Mouse (Mus musculus): ENCODE data around the gene Nrn1l. TPM values are rescaled to one million over a fixed set of nuclear protein-coding genes. Genes with fewer than 3 reads are reported as not detected.

Nrn1l gene
- total RNA-seq, 2 experiments from 2014 or later, result 0.57 TPM; not detected in 1

GRCm38 (mm10) chr8:105943321-105943739 is 50.0 kb downstream of the Nrn1l start, which contains the start of gene Lcat:
Gene Lcat, minus strand, starts transcription at chr8:105943382.
- ATAC-seq (replicated peaks; ENCODE audit: poor library complexity), result no peak

Other genes with a start within 250 kb of the Nrn1l start
- gene Carmil2, start 207.3 kb upstream of the Nrn1l start, total RNA-seq (2015), result 2.2 and 3.4 TPM in 2 replicates
- gene Carmil2, start 207.3 kb upstream of the Nrn1l start, total RNA-seq (2017), result 2.0 and 2.2 TPM in 2 replicates
- gene Acd, start 192.5 kb upstream of the Nrn1l start, total RNA-seq (2015), result 40.1 and 56.7 TPM in 2 replicates
- 21.4 and 28.1 TPM in 2 replicates for gene Acd, start 192.5 kb upstream of the Nrn1l start, total RNA-seq (2017)
- gene Pard6a, start 192.4 kb upstream of the Nrn1l start, total RNA-seq (2015), result 5.8 and 7.1 TPM in 2 replicates
- 16.2 and 23.9 TPM in 2 replicates for gene Pard6a, start 192.4 kb upstream of the Nrn1l start, total RNA-seq (2017)
- gene 4933405L10Rik, start 185.9 kb upstream of the Nrn1l start, total RNA-seq (2015), result not detected in 2 replicates
- gene 4933405L10Rik, start 185.9 kb upstream of the Nrn1l start, total RNA-seq (2017), result not detected in 2 replicates
- gene Enkd1, start 185.4 kb upstream of the Nrn1l start, total RNA-seq (2015), result 12.7 and 13.0 TPM in 2 replicates
- 10.4 and 13.9 TPM in 2 replicates for gene Enkd1, start 185.4 kb upstream of the Nrn1l start, total RNA-seq (2017)
- gene Gfod2, start 134.9 kb upstream of the Nrn1l start, total RNA-seq (2015), result 0.74 and 1.0 TPM in 2 replicates
- 1.4 and 4.2 TPM in 2 replicates for gene Gfod2, start 134.9 kb upstream of the Nrn1l start, total RNA-seq (2017)
- 12.6 and 13.2 TPM in 2 replicates for gene Ranbp10, start 66.2 kb upstream of the Nrn1l start, total RNA-seq (2015)
- gene Ranbp10, start 66.2 kb upstream of the Nrn1l start, total RNA-seq (2017), result 7.7 and 9.2 TPM in 2 replicates
- not detected in 2 replicates for gene Tsnaxip1, start 65.8 kb upstream of the Nrn1l start, total RNA-seq (2015)
- gene Tsnaxip1, start 65.8 kb upstream of the Nrn1l start, total RNA-seq (2017), result not detected in 2 replicates
- 18.3 and 21.2 TPM in 2 replicates for gene Cenpt, start 40.3 kb upstream of the Nrn1l start, total RNA-seq (2015)
- 14.4 and 20.1 TPM in 2 replicates for gene Cenpt, start 40.3 kb upstream of the Nrn1l start, total RNA-seq (2017)
- 30.9 and 32.4 TPM in 2 replicates for gene Thap11, start 38.4 kb upstream of the Nrn1l start, total RNA-seq (2015)
- 25.1 and 28.5 TPM in 2 replicates for gene Thap11, start 38.4 kb upstream of the Nrn1l start, total RNA-seq (2017)
- 261 and 316 TPM in 2 replicates for gene Nutf2, start 33.0 kb upstream of the Nrn1l start, total RNA-seq (2015)
- gene Nutf2, start 33.0 kb upstream of the Nrn1l start, total RNA-seq (2017), result 26.3 and 49.1 TPM in 2 replicates
- gene Edc4, start 12.7 kb upstream of the Nrn1l start, total RNA-seq (2015), result 13.2 and 17.1 TPM in 2 replicates
- 27.6 and 33.2 TPM in 2 replicates for gene Edc4, start 12.7 kb upstream of the Nrn1l start, total RNA-seq (2017)
- gene Pskh1, start 6.9 kb downstream of the Nrn1l start, total RNA-seq (2015), result 13.4 and 14.8 TPM in 2 replicates
- gene Pskh1, start 6.9 kb downstream of the Nrn1l start, total RNA-seq (2017), result 19.9 and 20.2 TPM in 2 replicates
- 0.22 and 3.2 TPM in 2 replicates for gene Ctrl, start 40.3 kb downstream of the Nrn1l start, total RNA-seq (2015)
- gene Ctrl, start 40.3 kb downstream of the Nrn1l start, total RNA-seq (2017), result 2.2 TPM in 1 of 2 replicates, not detected in the other
- 127 and 155 TPM in 2 replicates for gene Psmb10, start 44.9 kb downstream of the Nrn1l start, total RNA-seq (2015)
- gene Psmb10, start 44.9 kb downstream of the Nrn1l start, total RNA-seq (2017), result 58.8 and 66.5 TPM in 2 replicates
- 0.83 TPM in 1 of 2 replicates, not detected in the other for gene Lcat, start 49.8 kb downstream of the Nrn1l start, total RNA-seq (2015)
- gene Lcat, start 49.8 kb downstream of the Nrn1l start, total RNA-seq (2017), result 0.12 TPM in 1 of 2 replicates, not detected in the other
- 2.0 and 3.5 TPM in 2 replicates for gene Slc12a4, start 72.5 kb downstream of the Nrn1l start, total RNA-seq (2015)
- gene Slc12a4, start 72.5 kb downstream of the Nrn1l start, total RNA-seq (2017), result 7.7 and 8.4 TPM in 2 replicates
- not detected in 2 replicates for gene Dpep3, start 85.9 kb downstream of the Nrn1l start, total RNA-seq (2015)
- not detected in 2 replicates for gene Dpep3, start 85.9 kb downstream of the Nrn1l start, total RNA-seq (2017)
- 7.9 and 12.0 TPM in 2 replicates for gene Dus2, start 97.8 kb downstream of the Nrn1l start, total RNA-seq (2015)
- 10.8 and 20.3 TPM in 2 replicates for gene Dus2, start 97.8 kb downstream of the Nrn1l start, total RNA-seq (2017)
- not detected in 2 replicates for gene Dpep2nb, start 112.4 kb downstream of the Nrn1l start, total RNA-seq (2015)
- not detected in 2 replicates for gene Dpep2nb, start 112.4 kb downstream of the Nrn1l start, total RNA-seq (2017)
- gene Ddx28, start 118.3 kb downstream of the Nrn1l start, total RNA-seq (2015), result 8.6 and 12.0 TPM in 2 replicates
- 18.2 and 20.8 TPM in 2 replicates for gene Ddx28, start 118.3 kb downstream of the Nrn1l start, total RNA-seq (2017)
- 112 and 126 TPM in 2 replicates for gene Nfatc3, start 165.3 kb downstream of the Nrn1l start, total RNA-seq (2015)
- gene Nfatc3, start 165.3 kb downstream of the Nrn1l start, total RNA-seq (2017), result 25.2 and 32.7 TPM in 2 replicates
- not detected in 2 replicates for gene Esrp2, start 243.4 kb downstream of the Nrn1l start, total RNA-seq (2015)
- not detected in 2 replicates for gene Esrp2, start 243.4 kb downstream of the Nrn1l start, total RNA-seq (2017)